31 mouse cellular contexts compared by ENCODE assay signal in genomic region chr2:172229190-172229589, GRCm38 (mm10). TPM values are rescaled to one million over a fixed set of nuclear protein-coding genes. Genes with fewer than 3 reads are reported as not detected.
DNase-seq lines count a peak whose midpoint lies in the region; ATAC-seq and TF ChIP-seq lines count a peak whose summit lies in the region.
"Had no signal": no experiment of that assay in that cellular context is flagged by ENCODE, and none has a peak within 500 bp of the region (broad histone marks: within the 10 kb centered on the region; RNA-seq: fewer than 3 reads in every experiment).

No protein-coding gene starts in this region.

- H3K9ac ChIP-seq in heart, embryonic 11.5 days (ENCODE audit: low read depth, low read length): peak overlapping the region; percentile 34; the same call in 1 of the 2 replicates
- no peak overlapping the region for H3K9ac ChIP-seq in heart, adult 2 months (ENCODE audit: low read depth, low read length)
- H3K9ac ChIP-seq in heart, embryonic 14.5 days (ENCODE audit: low read length): no peak overlapping the region
- no peak overlapping the region for H3K9ac ChIP-seq in heart, embryonic 16.5 days (ENCODE audit: low read length)
- H3K9ac ChIP-seq in heart, postnatal 0 days (replicated peaks; ENCODE audit: low read depth, low read length): no peak overlapping the region
- H3K9ac ChIP-seq: embryonic facial prominence, embryonic 13.5 days; forebrain, embryonic 12.5 days; forebrain, embryonic 15.5 days; hindbrain, embryonic 13.5 days; intestine, embryonic 15.5 days had no signal

- H3K9me3 ChIP-seq in heart, embryonic 11.5 days (replicated peaks; ENCODE audit: control insufficient read depth, low read length): no peaks in the 10 kb centered on the region
- H3K9me3 ChIP-seq in heart, embryonic 14.5 days (ENCODE audit: control insufficient read depth, low read length): 0 out of 2 replicates have a peak, but pooled peaks cover 3% of the 10 kb centered on the region
- H3K9me3 ChIP-seq in heart, embryonic 16.5 days (replicated peaks; ENCODE audit: control insufficient read depth, low read length): no peaks in the 10 kb centered on the region
- H3K9me3 ChIP-seq in heart, postnatal 0 days (replicated peaks; ENCODE audit: control insufficient read depth, low read length): no peaks in the 10 kb centered on the region
- H3K9me3 ChIP-seq: embryonic facial prominence, embryonic 10.5 days; embryonic facial prominence, embryonic 13.5 days; forebrain, embryonic 12.5 days; forebrain, embryonic 15.5 days; hindbrain, embryonic 10.5 days; hindbrain, embryonic 13.5 days; intestine, embryonic 15.5 days had no signal

- peaks cover 11% of the 10 kb centered on the region for H3K4me1 ChIP-seq in heart, embryonic 11.5 days (ENCODE audit: control insufficient read depth, insufficient read depth, low read length)
- no peaks in the 10 kb centered on the region for H3K4me1 ChIP-seq in heart, adult 2 months (ENCODE audit: control insufficient read depth, insufficient read depth, low read length)
- peaks cover 11 to 20% of the 10 kb centered on the region in 2 experiments for H3K4me1 ChIP-seq in heart, embryonic 14.5 days (ENCODE audit: control insufficient read depth in 2 of 2, insufficient read depth in 2 of 2, low read length in 2 of 2)
- peaks cover 22% of the 10 kb centered on the region for H3K4me1 ChIP-seq in heart, embryonic 16.5 days (ENCODE audit: control insufficient read depth, insufficient read depth, low read length)
- 0 out of 2 replicates have a peak, but pooled peaks cover 10% of the 10 kb centered on the region for H3K4me1 ChIP-seq in heart, postnatal 0 days (ENCODE audit: control insufficient read depth, insufficient read depth)
- H3K4me1 ChIP-seq: embryonic facial prominence, embryonic 10.5 days; embryonic facial prominence, embryonic 13.5 days; forebrain, embryonic 12.5 days; intestine, embryonic 15.5 days had no signal

- ATAC-seq in heart, embryonic 11.5 days (replicated peaks; ENCODE audit: insufficient number of reproducible peaks, low FRiP score, low TSS enrichment): 0 out of 2 replicates have a peak, but pooled peaks have one; percentile 57
- ATAC-seq in heart, embryonic 14.5 days (ENCODE audit: insufficient number of reproducible peaks, insufficient read depth, low FRiP score, low read depth): peak; percentile 77; the same call in 1 of the 2 replicates
- ATAC-seq in heart, embryonic 16.5 days (replicated peaks; ENCODE audit: extremely low read depth, insufficient read depth, low FRiP score): peak; percentile 92
- ATAC-seq in heart, postnatal 0 days (ENCODE audit: insufficient read depth, low read depth): peak; percentile 88
- no peak for ATAC-seq in monocyte, adult 5-6 weeks (replicated peaks; ENCODE audit: insufficient number of reproducible peaks, low FRiP score, low TSS enrichment, poor library complexity, severe bottlenecking)
- ATAC-seq: CD4-positive, CD25-positive, alpha-beta regulatory T cell, adult 4 months; forebrain, embryonic 15.5 days; hindbrain, embryonic 16.5 days; intestine, embryonic 15.5 days had no signal

- DNase-seq in heart, adult 2 months: no peak
- DNase-seq in heart, postnatal 36 days: no peak
- peak; percentile 52 for DNase-seq in heart, postnatal 0 days (ENCODE audit: low spot score)
- no peak for DNase-seq in cerebellum, adult 9-11 months
- DNase-seq: adrenal gland, adult 2 months; adrenal gland, postnatal 14 days; cerebellum, adult 11 months; cerebellum, adult 2 months; cerebellum, postnatal 10 days; cerebellum, postnatal 36 days; embryo, embryonic 11 days; gastrocnemius, postnatal 25 days; kidney, adult 11 months; kidney, adult 8-10 months had no signal

- H3K36me3 ChIP-seq in heart, embryonic 11.5 days (ENCODE audit: control insufficient read depth, insufficient read depth, low read length): no peaks in the 10 kb centered on the region
- no peaks in the 10 kb centered on the region for H3K36me3 ChIP-seq in heart, adult 2 months (ENCODE audit: control insufficient read depth, insufficient read depth, low read length)
- no peaks in the 10 kb centered on the region for H3K36me3 ChIP-seq in heart, embryonic 14.5 days (ENCODE audit: control insufficient read depth, insufficient read depth, low read length)
- no peaks in the 10 kb centered on the region for H3K36me3 ChIP-seq in heart, embryonic 16.5 days (ENCODE audit: control insufficient read depth, insufficient read depth)
- no peaks in the 10 kb centered on the region for H3K36me3 ChIP-seq in heart, postnatal 0 days (replicated peaks; ENCODE audit: control insufficient read depth, insufficient read depth, low read length)
- H3K36me3 ChIP-seq: embryonic facial prominence, embryonic 10.5 days; embryonic facial prominence, embryonic 13.5 days; forebrain, embryonic 12.5 days; forebrain, embryonic 15.5 days; hindbrain, embryonic 10.5 days; hindbrain, embryonic 13.5 days; intestine, embryonic 15.5 days had no signal

- no peak for TF ChIP-seq CTCF in heart, adult 2 months (IDR thresholded peaks at IDR 0.05)
- TF ChIP-seq CTCF in heart, postnatal 0 days (IDR thresholded peaks at IDR 0.05; ENCODE audit: low read depth): no peak

- H3K4me3 ChIP-seq in heart, embryonic 11.5 days (ENCODE audit: low read depth, low read length): no peak overlapping the region
- no peak overlapping the region for H3K4me3 ChIP-seq in heart, adult 2 months
- H3K4me3 ChIP-seq in heart, embryonic 14.5 days (ENCODE audit: control insufficient read depth in 1 of 2, insufficient read depth in 1 of 2, low read depth in 1 of 2, low read length in 2 of 2): no peak overlapping the region
- H3K4me3 ChIP-seq in heart, embryonic 16.5 days (ENCODE audit: low read length): 0 out of 2 replicates have a peak overlapping the region, but pooled peaks have one; percentile 4
- no peak overlapping the region for H3K4me3 ChIP-seq in heart, postnatal 0 days (ENCODE audit: low read depth, low read length)
- H3K4me3 ChIP-seq: embryonic facial prominence, embryonic 10.5 days; embryonic facial prominence, embryonic 13.5 days; erythroblast, embryonic 14.5 days; forebrain, embryonic 12.5 days; forebrain, embryonic 15.5 days; hindbrain, embryonic 10.5 days; hindbrain, embryonic 13.5 days; intestine, embryonic 15.5 days had no signal

- no peaks in the 10 kb centered on the region for H3K79me2 ChIP-seq in heart, adult 2 months (replicated peaks; ENCODE audit: control insufficient read depth, insufficient read depth, low read length)

- intact Hi-C loops in heart, adult 2 months (cut with DNase I): loop anchor here (10.0 kb wide), 1 partner anchor 526 kb away; no protein-coding TSS in a partner anchor
- intact Hi-C loops in heart, postnatal 36 days (cut with DNase I): loop anchor here (10.0 kb wide), 1 partner anchor 546 kb away; no protein-coding TSS in a partner anchor

- 22% methylated on average over 3 of the region's 3 CpGs for WGBS in heart, embryonic 11.5 days (ENCODE audit: insufficient replicate concordance)
- 11% methylated on average over 3 of the region's 3 CpGs for WGBS in heart, adult 2 months
- WGBS in heart, embryonic 14.5 days: 5% methylated on average over 3 of the region's 3 CpGs
- 9% methylated on average over 3 of the region's 3 CpGs for WGBS in heart, embryonic 16.5 days
- 12% methylated on average over 3 of the region's 3 CpGs for WGBS in heart, postnatal 0 days

- no peaks in the 10 kb centered on the region; the same call in 1 of the 2 replicates for H3K27me3 ChIP-seq in heart, embryonic 11.5 days (ENCODE audit: control insufficient read depth, insufficient read depth, low read length)
- H3K27me3 ChIP-seq in heart, adult 2 months (ENCODE audit: control insufficient read depth, insufficient read depth, low read length): no peaks in the 10 kb centered on the region
- H3K27me3 ChIP-seq in heart, embryonic 14.5 days (ENCODE audit: control insufficient read depth, insufficient read depth, low read length): no peaks in the 10 kb centered on the region
- no peaks in the 10 kb centered on the region for H3K27me3 ChIP-seq in heart, embryonic 16.5 days (ENCODE audit: control insufficient read depth, insufficient read depth, low read length)
- H3K27me3 ChIP-seq in heart, postnatal 0 days (ENCODE audit: control insufficient read depth, insufficient read depth, low read length): no peaks in the 10 kb centered on the region
- H3K27me3 ChIP-seq: embryonic facial prominence, embryonic 13.5 days; forebrain, embryonic 15.5 days; intestine, embryonic 15.5 days had no signal

- H3K4me2 ChIP-seq in heart, embryonic 11.5 days: peak overlapping the region; percentile 41
- peak overlapping the region; percentile 51 for H3K4me2 ChIP-seq in heart, embryonic 14.5 days (ENCODE audit: low read length)
- H3K4me2 ChIP-seq in heart, embryonic 16.5 days (ENCODE audit: low read depth, low read length): peak overlapping the region; percentile 42; the same call in 1 of the 2 replicates
- peak overlapping the region; percentile 14; the same call in 1 of the 2 replicates for H3K4me2 ChIP-seq in heart, postnatal 0 days (ENCODE audit: low read depth, low read length)
- H3K4me2 ChIP-seq: embryonic facial prominence, embryonic 13.5 days; forebrain, embryonic 12.5 days; forebrain, embryonic 15.5 days; hindbrain, embryonic 13.5 days; intestine, embryonic 15.5 days had no signal

- H3K27ac ChIP-seq in heart, embryonic 11.5 days (ENCODE audit: low read depth, low read length): peak overlapping the region; percentile 46
- H3K27ac ChIP-seq in heart, adult 2 months: no peak overlapping the region
- H3K27ac ChIP-seq in heart, embryonic 14.5 days (replicated peaks in 1 of 2; ENCODE audit: control insufficient read depth in 1 of 2, insufficient read depth in 1 of 2, low read depth in 2 of 2, low read length in 2 of 2): peak overlapping the region in 1 of 2 experiments; percentile 61; a peak in 2 of 4 replicates
- H3K27ac ChIP-seq in heart, embryonic 16.5 days (ENCODE audit: low read length): peak overlapping the region; percentile 24
- no peak overlapping the region for H3K27ac ChIP-seq in heart, postnatal 0 days (ENCODE audit: low read depth)
- H3K27ac ChIP-seq: embryonic facial prominence, embryonic 10.5 days; embryonic facial prominence, embryonic 13.5 days; forebrain, embryonic 12.5 days; forebrain, embryonic 15.5 days; hindbrain, embryonic 10.5 days; hindbrain, embryonic 13.5 days; intestine, embryonic 15.5 days had no signal

- TF ChIP-seq EP300 in heart, adult 2 months (IDR thresholded peaks at IDR 0.05; ENCODE audit: insufficient read depth, low read depth, low read length): no peak
- no peak for TF ChIP-seq EP300 in heart, postnatal 0 days (IDR thresholded peaks at IDR 0.05; ENCODE audit: low read depth)

- TF ChIP-seq POLR2A in heart, adult 2 months (IDR thresholded peaks at IDR 0.05; ENCODE audit: insufficient read depth, low read depth, low read length): no peak

RNA-seq across cellular contexts. Expression of gene Mc3r, which starts 19.1 kb away (rescaled TPM):
- 0.13 TPM in 1 of 2 replicates, not detected in the other for polyA plus RNA-seq in heart, embryonic 11.5 days (2014; fragmentation: Nextera tagmentation; extraction: Ambion mirVana)
- total RNA-seq in heart, adult 2 months (2021): not detected
- polyA plus RNA-seq in heart, adult 2 months (2012; rRNA removed): not detected in 2 replicates
- not detected in 2 replicates for polyA plus RNA-seq in heart, embryonic 14.5 days (2014; fragmentation: Nextera tagmentation; extraction: Ambion mirVana)
- not detected for total RNA-seq in heart, postnatal 36 days (2021)
- not detected in 2 replicates for polyA plus RNA-seq in heart, embryonic 16.5 days (2015; fragmentation: Nextera tagmentation; extraction: Ambion mirVana)
- total RNA-seq in heart, postnatal 0 days (2014; rRNA removed; ENCODE audit: low replicate concordance): not detected in 2 replicates
- polyA plus RNA-seq in heart, postnatal 0 days (2015; fragmentation: Nextera tagmentation; extraction: Ambion mirVana): not detected in 2 replicates
- total RNA-seq in monocyte, adult 5-6 weeks (2017): not detected in 3 replicates
- total RNA-seq: adrenal gland, adult 2 months; adrenal gland, postnatal 14 days; adrenal gland, postnatal 4 days; gastrocnemius, adult 8-10 months; gastrocnemius, postnatal 25 days had no signal
- polyA plus RNA-seq: CD4-positive, CD25-positive, alpha-beta regulatory T cell, adult 4 months; embryonic facial prominence, embryonic 10.5 days; embryonic facial prominence, embryonic 13.5 days; erythroblast, embryonic 14.5 days; forebrain, embryonic 12.5 days; gonadal fat pad, adult 2 months; hindbrain, embryonic 10.5 days; intestine, embryonic 15.5 days had no signal

Comparison
In these comparisons a context has a peak if more than half of its experiments do, and no peak if none do; other contexts are left out.
1. H3K27ac ChIP-seq: peak in heart, embryonic 11.5 days (single experiment) and heart, embryonic 16.5 days (single experiment); none in heart, adult 2 months (single experiment) and heart, postnatal 0 days (single experiment).
2. Peak in every context shown above with its lines, with median percentiles within 50 percentile points of each other: H3K4me2 ChIP-seq.